Mouse (Mus musculus) 3T3-L1 (cell line): ENCODE measurements around the gene Gpank1.

Experiments used
- DNase-seq: peaks from one replicate; pipeline ENCODE4 v3.0.0-alpha.2; 2015; ENCODE audit warnings: low read depth, low spot score

Gpank1 gene

GRCm38 (mm10) chr17:35121143-35121799, at the start of gene Gpank1:
Gene Gpank1 (plus strand): TSS chr17:35121455.
- DNase-seq, result peak; percentile 100

- no peak for DNase-seq
Observed at GRCm38 (mm10) chr17:35074097-35074496, 47.2 kb upstream of the Gpank1 start.

- no peak for DNase-seq
Observed at GRCm38 (mm10) chr17:35076507-35077176, 44.6 kb upstream of the Gpank1 start, which contains the start of gene Ly6g6e. Gene Ly6g6e (plus strand): TSS chr17:35076902.

GRCm38 (mm10) chr17:35077285-35077684, 44.0 kb upstream of the Gpank1 start:
- DNase-seq, result no peak

- DNase-seq, result no peak
Observed at GRCm38 (mm10) chr17:35077786-35078233, 43.4 kb upstream of the Gpank1 start, which contains the start of gene Ly6g6d. Gene Ly6g6d (minus strand): TSS chr17:35078065.

- no peak for DNase-seq
Observed at GRCm38 (mm10) chr17:35079778-35080177, 41.5 kb upstream of the Gpank1 start.

- DNase-seq, result no peak
Observed at GRCm38 (mm10) chr17:35080248-35080647, 41.0 kb upstream of the Gpank1 start.

GRCm38 (mm10) chr17:35080710-35081109, 40.5 kb upstream of the Gpank1 start:
- no peak for DNase-seq

- DNase-seq, result no peak
Observed at GRCm38 (mm10) chr17:35082841-35083576, 38.2 kb upstream of the Gpank1 start.

GRCm38 (mm10) chr17:35083929-35084497, 37.2 kb upstream of the Gpank1 start:
- no peak for DNase-seq

GRCm38 (mm10) chr17:35085208-35085865, 35.9 kb upstream of the Gpank1 start, which contains the start of gene Ly6g6f:
Gene Ly6g6f (minus strand): TSS chr17:35085610.
- no peak for DNase-seq

- DNase-seq, result peak; percentile 65
Observed at GRCm38 (mm10) chr17:35088151-35088550, 33.1 kb upstream of the Gpank1 start.

GRCm38 (mm10) chr17:35088825-35089644, 32.2 kb upstream of the Gpank1 start, which contains the start of gene Abhd16a:
Gene Abhd16a (plus strand): TSS chr17:35089263.
- peak; percentile 92 for DNase-seq

GRCm38 (mm10) chr17:35090166-35090932, 30.9 kb upstream of the Gpank1 start:
- peak; percentile 70 for DNase-seq

- DNase-seq, result no peak
Observed at GRCm38 (mm10) chr17:35092403-35093198, 28.7 kb upstream of the Gpank1 start.

GRCm38 (mm10) chr17:35094475-35095365, 26.5 kb upstream of the Gpank1 start:
- no peak for DNase-seq

- DNase-seq, result no peak
Observed at GRCm38 (mm10) chr17:35096597-35096996, 24.7 kb upstream of the Gpank1 start.
